Mouse (Mus musculus): Measurements from ENCODE around the gene AC161166.1. TPM values are rescaled to one million over a fixed set of nuclear protein-coding genes. Genes with fewer than 3 reads are reported as not detected.

Gene AC161166.1
- polyA plus RNA-seq, 1 experiment from 2014 or later = 0.70 TPM

DNA sequence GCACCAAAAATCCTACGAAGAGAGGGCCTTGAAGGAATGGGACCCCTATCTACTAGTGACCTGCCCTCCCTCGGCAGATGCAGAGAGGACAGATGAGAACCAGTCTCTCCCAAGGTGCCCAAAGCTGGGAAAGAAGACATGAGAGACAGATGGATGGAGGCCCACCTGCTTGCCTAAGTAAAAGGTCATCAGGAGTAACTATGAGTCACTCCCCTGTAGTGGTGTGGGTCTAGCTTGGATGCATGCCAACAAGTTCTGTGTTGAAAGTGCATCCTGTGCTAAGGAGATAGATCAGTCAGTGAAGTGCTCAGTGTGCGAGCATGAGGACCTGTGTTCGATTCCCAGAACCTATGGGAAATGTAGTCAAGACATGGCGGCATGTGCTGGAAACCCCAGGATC is 33.3 kb downstream of the AC161166.1 start:
- DNase-seq (ENCODE audit: low spot score) (no peak), ATAC-seq (ENCODE audit: insufficient read depth, low FRiP score, low TSS enrichment) (no peak)
- Histone ChIP-seq H3K27me3 (ENCODE audit: control insufficient read depth, insufficient read depth, low read length) (0 out of 2 replicates have a peak, but pooled peaks cover 2% of the 10 kb centered on the region), H3K9ac (ENCODE audit: low read length) (no peak overlapping the region), H3K27ac (ENCODE audit: low read depth, low read length) (no peak overlapping the region), H3K4me1 (ENCODE audit: control insufficient read depth, insufficient read depth, low read length) (peaks cover 9% of the 10 kb centered on the region), H3K9me3 (ENCODE audit: control insufficient read depth, low read length) (no peaks in the 10 kb centered on the region), H3K4me2 (ENCODE audit: low read depth) (no peak overlapping the region), H3K4me3 (ENCODE audit: low read depth, low read length) (no peak overlapping the region), H3K36me3 (ENCODE audit: control insufficient read depth, insufficient read depth, low read length) (no peaks in the 10 kb centered on the region)
- WGBS = 93% methylated on average over 5 of the region's 5 CpGs

DNA sequence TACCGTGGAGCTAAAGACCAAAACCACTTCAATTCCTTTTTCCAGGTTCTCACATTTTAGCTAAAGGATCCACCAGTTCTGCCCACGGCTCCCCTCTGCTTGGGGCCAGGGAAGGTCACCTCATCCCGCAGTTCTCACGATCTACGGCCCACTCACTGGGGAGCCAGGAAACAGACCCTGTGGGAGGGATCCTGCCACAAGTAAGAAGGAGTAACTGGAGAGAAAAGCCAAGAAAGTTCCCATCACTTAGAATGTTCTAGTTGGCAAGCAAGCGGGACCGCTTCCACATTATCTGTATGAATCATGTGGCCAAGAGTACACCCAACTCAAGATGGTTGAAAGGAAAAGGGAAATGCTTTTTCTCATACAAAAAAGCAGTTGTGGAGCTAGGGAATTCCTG is 35.4 kb downstream of the AC161166.1 start:
- no peak overlapping the region for H3K4me2 ChIP-seq (ENCODE audit: low read depth)
- WGBS = 81% methylated on average over 7 of the region's 7 CpGs
- no peak for DNase-seq (ENCODE audit: low spot score)
- no peak overlapping the region for H3K27ac ChIP-seq (ENCODE audit: low read depth, low read length)
- no peaks in the 10 kb centered on the region for H3K9me3 ChIP-seq (ENCODE audit: control insufficient read depth, low read length)
- H3K9ac ChIP-seq (ENCODE audit: low read length) = no peak overlapping the region
- H3K4me1 ChIP-seq (ENCODE audit: control insufficient read depth, insufficient read depth, low read length) = peaks cover 5% of the 10 kb centered on the region
- H3K4me3 ChIP-seq (ENCODE audit: low read depth, low read length) = no peak overlapping the region
- no peak for ATAC-seq (ENCODE audit: insufficient read depth, low FRiP score, low TSS enrichment)
- no peaks in the 10 kb centered on the region for H3K36me3 ChIP-seq (ENCODE audit: control insufficient read depth, insufficient read depth, low read length)
- H3K27me3 ChIP-seq (ENCODE audit: control insufficient read depth, insufficient read depth, low read length) = 0 out of 2 replicates have a peak, but pooled peaks cover 2% of the 10 kb centered on the region

DNA sequence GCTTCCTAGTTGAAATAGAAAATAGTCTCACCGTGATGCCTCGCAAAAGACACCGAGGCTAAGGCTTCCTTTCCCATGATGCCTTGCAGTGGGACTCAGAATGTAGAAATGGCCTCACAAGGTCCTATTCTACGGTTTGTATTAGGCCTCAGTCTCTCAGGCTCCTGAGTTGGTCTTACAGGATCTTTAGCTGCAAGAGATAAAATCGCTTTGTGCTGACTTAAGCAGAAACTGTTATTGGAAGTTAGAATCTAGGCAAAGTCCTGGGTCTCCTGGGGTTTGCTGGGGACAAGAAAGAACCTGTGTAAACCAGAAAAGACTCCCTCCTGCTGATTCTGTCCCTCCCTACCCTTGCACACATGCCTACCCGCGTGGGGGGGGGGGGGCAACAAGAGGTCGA is 35.9 kb downstream of the AC161166.1 start:
- DNase-seq (ENCODE audit: low spot score) (no peak), ATAC-seq (ENCODE audit: insufficient read depth, low FRiP score, low TSS enrichment) (no peak)
- H3K4me3 ChIP-seq (ENCODE audit: low read depth, low read length) = no peak overlapping the region
- no peak overlapping the region for H3K4me2 ChIP-seq (ENCODE audit: low read depth)
- peaks cover 5% of the 10 kb centered on the region for H3K4me1 ChIP-seq (ENCODE audit: control insufficient read depth, insufficient read depth, low read length)
- no peaks in the 10 kb centered on the region for H3K9me3 ChIP-seq (ENCODE audit: control insufficient read depth, low read length)
- no peak overlapping the region for H3K9ac ChIP-seq (ENCODE audit: low read length)
- no peaks in the 10 kb centered on the region for H3K36me3 ChIP-seq (ENCODE audit: control insufficient read depth, insufficient read depth, low read length)
- 76% methylated on average over 8 of the region's 8 CpGs for WGBS
- H3K27me3 ChIP-seq (ENCODE audit: control insufficient read depth, insufficient read depth, low read length) = 0 out of 2 replicates have a peak, but pooled peaks cover 2% of the 10 kb centered on the region
- no peak overlapping the region for H3K27ac ChIP-seq (ENCODE audit: low read depth, low read length)

DNA sequence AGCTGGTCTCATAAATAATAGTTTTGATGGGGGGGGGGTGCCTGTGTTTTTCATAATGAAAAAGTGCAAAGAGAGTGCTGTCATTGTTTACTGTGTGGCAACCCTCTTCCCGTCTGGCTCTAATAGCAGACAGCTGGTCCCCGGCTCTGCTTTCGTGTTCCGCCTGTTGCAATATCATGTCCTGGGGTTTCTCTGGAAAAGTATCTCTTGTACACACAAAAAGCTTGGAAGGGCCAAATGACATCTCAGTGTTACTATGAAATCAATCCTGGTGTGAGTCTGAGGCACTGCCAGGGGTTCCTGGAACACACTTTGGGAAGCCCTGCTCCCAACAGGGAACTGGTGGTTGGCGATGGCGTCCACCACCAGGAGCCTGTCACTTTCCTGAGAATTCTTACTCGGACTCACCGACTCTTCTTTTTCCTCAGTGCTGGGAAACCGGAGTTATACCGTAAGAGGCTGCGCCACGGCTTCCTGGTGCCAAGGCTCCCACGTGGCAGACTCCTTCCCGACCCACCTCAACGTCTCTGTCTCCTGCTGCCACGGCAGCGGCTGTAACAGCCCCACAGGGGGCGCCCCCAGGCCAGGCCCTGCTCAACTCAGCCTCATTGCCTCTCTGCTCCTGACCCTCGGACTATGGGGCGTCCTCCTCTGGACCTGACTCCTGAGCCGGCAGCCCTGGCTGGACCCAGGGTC is 37.3 kb downstream of the AC161166.1 start:
- 0 out of 2 replicates have a peak, but pooled peaks have one; percentile 42 for ATAC-seq (ENCODE audit: insufficient read depth, low FRiP score, low TSS enrichment)
- WGBS = 35% methylated on average over 21 of the region's 21 CpGs
- Histone ChIP-seq H3K4me1 (ENCODE audit: control insufficient read depth, insufficient read depth, low read length) (no peaks in the 10 kb centered on the region), H3K4me2 (ENCODE audit: low read depth) (no peak overlapping the region), H3K27ac (ENCODE audit: low read depth, low read length) (no peak overlapping the region), H3K9me3 (ENCODE audit: control insufficient read depth, low read length) (no peaks in the 10 kb centered on the region), H3K36me3 (ENCODE audit: control insufficient read depth, insufficient read depth, low read length) (no peaks in the 10 kb centered on the region), H3K9ac (ENCODE audit: low read length) (no peak overlapping the region), H3K4me3 (ENCODE audit: low read depth, low read length) (no peak overlapping the region), H3K27me3 (ENCODE audit: control insufficient read depth, insufficient read depth, low read length) (no peaks in the 10 kb centered on the region)
- DNase-seq (ENCODE audit: low spot score) = peak; percentile 28

DNA sequence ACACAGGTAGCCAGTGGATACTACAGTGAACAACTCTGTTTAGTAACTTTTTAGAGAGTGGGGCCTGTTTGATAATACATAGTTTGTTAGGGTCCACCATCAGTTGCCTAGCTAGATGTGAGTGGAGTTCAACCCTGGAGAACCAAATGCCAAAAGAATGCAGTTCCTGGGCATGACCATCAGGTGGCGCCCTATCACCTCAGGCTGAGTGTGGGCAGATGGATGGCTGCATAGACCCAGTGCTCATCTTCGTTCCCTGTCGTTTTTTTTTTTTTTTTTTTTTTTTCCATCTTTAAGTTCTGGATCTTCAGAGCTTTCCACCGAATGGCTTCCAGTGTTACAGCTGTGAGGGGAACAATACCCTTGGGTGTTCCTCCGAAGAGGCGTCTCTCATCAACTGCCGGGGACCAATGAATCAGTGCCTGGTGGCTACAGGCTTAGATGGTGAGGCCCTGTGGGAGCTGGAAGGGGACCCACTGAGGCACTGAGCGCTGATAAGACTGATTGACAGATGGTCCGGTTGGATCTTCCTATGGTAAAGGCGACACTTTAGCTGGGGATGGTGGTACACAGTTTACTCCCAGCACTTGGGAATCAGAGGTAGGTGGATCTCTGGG is 38.2 kb downstream of the AC161166.1 start:
- Histone ChIP-seq H3K27ac (ENCODE audit: low read depth, low read length) (no peak overlapping the region), H3K9me3 (ENCODE audit: control insufficient read depth, low read length) (0 out of 2 replicates have a peak, but pooled peaks cover 3% of the 10 kb centered on the region), H3K36me3 (ENCODE audit: control insufficient read depth, insufficient read depth, low read length) (no peaks in the 10 kb centered on the region), H3K4me3 (ENCODE audit: low read depth, low read length) (no peak overlapping the region), H3K4me2 (ENCODE audit: low read depth) (no peak overlapping the region), H3K27me3 (ENCODE audit: control insufficient read depth, insufficient read depth, low read length) (no peaks in the 10 kb centered on the region), H3K4me1 (ENCODE audit: control insufficient read depth, insufficient read depth, low read length) (no peaks in the 10 kb centered on the region), H3K9ac (ENCODE audit: low read length) (no peak overlapping the region)
- 54% methylated on average over 10 of the region's 10 CpGs for WGBS
- peak; percentile 45 for DNase-seq (ENCODE audit: low spot score)
- 0 out of 2 replicates have a peak, but pooled peaks have one; percentile 45 for ATAC-seq (ENCODE audit: insufficient read depth, low FRiP score, low TSS enrichment)

DNA sequence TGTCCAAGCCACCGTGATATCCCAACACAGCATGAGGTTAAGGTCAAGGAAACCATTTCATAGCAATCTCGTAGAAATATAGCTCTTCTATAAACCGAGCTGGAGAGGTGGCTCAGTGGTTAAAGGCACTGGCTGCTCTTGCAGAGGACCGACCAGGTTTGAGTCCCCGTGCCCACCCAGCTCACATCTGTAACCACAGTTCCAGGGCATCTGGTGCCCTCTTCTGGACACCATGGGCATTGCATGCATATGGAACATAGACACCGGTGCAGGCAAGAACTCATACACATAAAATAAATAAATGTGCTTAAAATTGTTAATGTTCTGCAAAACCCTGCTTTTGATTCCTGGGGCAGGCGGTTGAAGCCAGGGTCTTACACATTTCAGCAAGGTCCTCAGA is 39.3 kb downstream of the AC161166.1 start:
- Histone ChIP-seq H3K4me1 (ENCODE audit: control insufficient read depth, insufficient read depth, low read length) (no peaks in the 10 kb centered on the region), H3K9ac (ENCODE audit: low read length) (no peak overlapping the region), H3K36me3 (ENCODE audit: control insufficient read depth, insufficient read depth, low read length) (no peaks in the 10 kb centered on the region), H3K9me3 (ENCODE audit: control insufficient read depth, low read length) (0 out of 2 replicates have a peak, but pooled peaks cover 3% of the 10 kb centered on the region), H3K27ac (ENCODE audit: low read depth, low read length) (no peak overlapping the region), H3K4me3 (ENCODE audit: low read depth, low read length) (no peak overlapping the region), H3K4me2 (ENCODE audit: low read depth) (no peak overlapping the region), H3K27me3 (ENCODE audit: control insufficient read depth, insufficient read depth, low read length) (no peaks in the 10 kb centered on the region)
- 75% methylated on average over 7 of the region's 7 CpGs for WGBS
- DNase-seq (ENCODE audit: low spot score) = no peak
- no peak for ATAC-seq (ENCODE audit: insufficient read depth, low FRiP score, low TSS enrichment)

DNA sequence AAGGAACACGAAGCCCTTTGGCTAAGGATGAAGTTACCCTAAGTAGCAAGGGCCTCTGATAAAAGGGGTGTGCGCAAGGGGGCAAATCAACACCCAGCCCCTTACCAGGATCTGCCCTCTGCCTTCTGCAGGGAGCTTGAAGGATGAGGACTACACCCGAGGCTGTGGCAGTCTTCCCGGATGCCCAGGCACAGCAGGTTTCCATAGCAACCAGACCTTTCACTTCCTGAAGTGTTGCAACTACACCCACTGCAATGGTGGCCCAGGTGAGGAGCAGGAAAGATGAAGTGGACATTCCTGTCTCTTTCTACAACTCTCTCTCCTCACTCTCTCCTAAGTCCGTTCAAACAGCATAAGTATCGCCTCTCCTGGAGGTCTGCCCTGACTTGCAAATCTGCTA is 39.8 kb downstream of the AC161166.1 start:
- DNase-seq (ENCODE audit: low spot score) (no peak), ATAC-seq (ENCODE audit: insufficient read depth, low FRiP score, low TSS enrichment) (no peak)
- H3K27me3 ChIP-seq (ENCODE audit: control insufficient read depth, insufficient read depth, low read length) = no peaks in the 10 kb centered on the region
- H3K36me3 ChIP-seq (ENCODE audit: control insufficient read depth, insufficient read depth, low read length) = no peaks in the 10 kb centered on the region
- H3K9me3 ChIP-seq (ENCODE audit: control insufficient read depth, low read length) = 0 out of 2 replicates have a peak, but pooled peaks cover 3% of the 10 kb centered on the region
- WGBS = 87% methylated on average over 6 of the region's 6 CpGs
- H3K4me2 ChIP-seq (ENCODE audit: low read depth) = no peak overlapping the region
- no peak overlapping the region for H3K4me3 ChIP-seq (ENCODE audit: low read depth, low read length)
- no peak overlapping the region for H3K27ac ChIP-seq (ENCODE audit: low read depth, low read length)
- no peaks in the 10 kb centered on the region for H3K4me1 ChIP-seq (ENCODE audit: control insufficient read depth, insufficient read depth, low read length)
- H3K9ac ChIP-seq (ENCODE audit: low read length) = no peak overlapping the region

DNA sequence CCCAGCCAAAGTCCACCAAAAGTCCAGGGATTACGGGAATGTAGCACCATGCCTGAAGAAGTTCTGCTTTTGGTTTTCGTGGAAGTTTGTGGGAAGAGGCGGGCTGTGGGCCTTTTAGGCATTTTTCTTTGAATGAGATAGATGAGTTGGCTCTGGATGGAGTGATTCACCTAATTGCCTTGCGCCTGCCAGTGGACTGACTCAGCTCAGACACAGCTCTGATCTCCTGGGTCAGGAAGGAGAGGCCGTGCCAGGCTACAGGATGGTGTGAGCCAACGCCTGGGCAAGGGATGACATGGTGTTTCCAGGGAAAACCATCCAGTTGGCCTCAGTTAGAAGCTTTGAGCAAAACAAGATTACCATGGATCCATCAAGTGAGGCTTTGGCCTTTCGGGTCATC is 41.9 kb downstream of the AC161166.1 start:
- WGBS = 92% methylated on average over 7 of the region's 7 CpGs
- no peaks in the 10 kb centered on the region for H3K4me1 ChIP-seq (ENCODE audit: control insufficient read depth, insufficient read depth, low read length)
- no peak overlapping the region for H3K4me3 ChIP-seq (ENCODE audit: low read depth, low read length)
- 0 out of 2 replicates have a peak, but pooled peaks cover 3% of the 10 kb centered on the region for H3K9me3 ChIP-seq (ENCODE audit: control insufficient read depth, low read length)
- H3K36me3 ChIP-seq (ENCODE audit: control insufficient read depth, insufficient read depth, low read length) = no peaks in the 10 kb centered on the region
- no peaks in the 10 kb centered on the region for H3K27me3 ChIP-seq (ENCODE audit: control insufficient read depth, insufficient read depth, low read length)
- ATAC-seq (ENCODE audit: insufficient read depth, low FRiP score, low TSS enrichment) = no peak
- no peak overlapping the region for H3K9ac ChIP-seq (ENCODE audit: low read length)
- no peak overlapping the region for H3K4me2 ChIP-seq (ENCODE audit: low read depth)
- DNase-seq (ENCODE audit: low spot score) = no peak
- H3K27ac ChIP-seq (ENCODE audit: low read depth, low read length) = no peak overlapping the region

DNA sequence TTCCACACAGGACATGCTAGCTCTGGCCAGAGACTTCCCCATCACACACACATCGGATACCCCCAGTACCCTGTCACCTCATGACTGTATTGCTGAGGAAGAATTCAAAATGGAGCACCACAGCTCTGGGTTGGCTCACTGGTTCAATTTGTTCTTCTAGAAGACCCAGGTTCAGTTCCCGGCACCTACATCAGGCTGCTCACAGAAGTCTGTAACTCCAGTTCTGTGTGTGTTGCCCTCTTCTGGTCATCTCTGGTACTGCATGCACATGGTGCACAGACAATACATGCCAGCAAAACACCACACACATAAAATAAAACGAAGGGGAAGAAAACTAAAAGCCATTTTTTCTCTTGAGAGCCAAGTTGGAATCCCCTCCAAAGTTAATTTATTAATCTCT is 43.1 kb downstream of the AC161166.1 start:
- H3K4me2 ChIP-seq (ENCODE audit: low read depth) = no peak overlapping the region
- no peak for DNase-seq (ENCODE audit: low spot score)
- no peak overlapping the region for H3K9ac ChIP-seq (ENCODE audit: low read length)
- ATAC-seq (ENCODE audit: insufficient read depth, low FRiP score, low TSS enrichment) = no peak
- WGBS = 92% methylated on average over 3 of the region's 3 CpGs
- H3K27me3 ChIP-seq (ENCODE audit: control insufficient read depth, insufficient read depth, low read length) = no peaks in the 10 kb centered on the region
- no peak overlapping the region for H3K27ac ChIP-seq (ENCODE audit: low read depth, low read length)
- no peaks in the 10 kb centered on the region for H3K36me3 ChIP-seq (ENCODE audit: control insufficient read depth, insufficient read depth, low read length)
- H3K4me1 ChIP-seq (ENCODE audit: control insufficient read depth, insufficient read depth, low read length) = no peaks in the 10 kb centered on the region
- no peak overlapping the region for H3K4me3 ChIP-seq (ENCODE audit: low read depth, low read length)
- H3K9me3 ChIP-seq (ENCODE audit: control insufficient read depth, low read length) = 0 out of 2 replicates have a peak, but pooled peaks cover 3% of the 10 kb centered on the region
